Mouse (Mus musculus) lung, adult 18-20 months (tissue): ENCODE results near the gene March11.

Experiments used
- DNase-seq, 2 experiments: peaks; one replicate each; pipeline ENCODE4 v3.0.0; 2022; ENCODE audit warnings: mixed read lengths in 2 of 2

March11 gene

GRCm38 (mm10) chr15:26308629-26309230, at the start of gene March11:
TSS of gene March11 (plus strand) at chr15:26309048.
- no peak for DNase-seq

GRCm38 (mm10) chr15:26262336-26262735, 46.5 kb upstream of the March11 start:
- no peak for DNase-seq

DNA sequence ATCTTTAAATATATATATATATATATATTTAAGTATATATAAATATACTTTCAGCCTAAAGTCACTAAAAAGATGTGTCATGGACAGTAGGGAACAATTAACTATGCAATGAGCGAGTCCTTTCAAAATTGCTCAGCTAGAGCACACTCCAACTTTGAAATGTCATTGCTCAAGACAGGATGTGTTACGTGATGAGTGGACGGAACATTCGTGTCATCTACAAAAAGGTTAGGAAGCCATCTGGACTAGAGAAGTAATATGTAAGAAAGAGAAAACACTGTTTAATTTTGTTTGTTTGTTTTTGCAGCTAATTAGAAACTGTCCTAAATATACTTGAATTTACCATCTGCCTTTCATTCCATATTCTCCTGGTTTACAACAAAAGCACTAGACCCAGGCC, 39.3 kb upstream of the March11 start:
- no peak for DNase-seq

DNA sequence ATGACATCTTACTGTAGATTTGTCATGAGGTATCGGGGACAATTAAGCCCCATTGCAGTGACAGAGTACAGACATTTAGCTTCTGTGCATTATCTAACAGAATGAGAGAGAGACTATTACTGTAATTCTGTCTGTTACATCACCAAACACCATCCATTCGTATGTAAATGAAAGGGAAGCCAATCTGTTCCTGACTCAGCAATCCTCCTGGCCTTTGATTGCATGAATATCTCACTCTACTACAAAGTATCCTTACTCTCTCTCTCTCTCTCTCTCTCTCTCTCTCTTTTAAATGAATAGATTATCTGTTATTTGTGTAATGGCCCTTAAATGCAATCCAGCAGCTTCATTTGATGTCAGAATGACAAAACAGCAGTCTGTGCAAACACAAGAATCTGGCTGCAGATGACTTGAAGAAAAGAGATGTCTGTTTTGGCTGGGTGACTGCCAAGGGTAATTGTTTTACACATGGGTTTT, 32.8 kb upstream of the March11 start:
- no peak for DNase-seq

- no peak for DNase-seq
Measured at GRCm38 (mm10) chr15:26276608-26277007, 32.2 kb upstream of the March11 start.

- no peak for DNase-seq
Measured at GRCm38 (mm10) chr15:26291871-26292270, 17.0 kb upstream of the March11 start.

GRCm38 (mm10) chr15:26292811-26293210, 16.0 kb upstream of the March11 start:
- DNase-seq: no peak

DNA sequence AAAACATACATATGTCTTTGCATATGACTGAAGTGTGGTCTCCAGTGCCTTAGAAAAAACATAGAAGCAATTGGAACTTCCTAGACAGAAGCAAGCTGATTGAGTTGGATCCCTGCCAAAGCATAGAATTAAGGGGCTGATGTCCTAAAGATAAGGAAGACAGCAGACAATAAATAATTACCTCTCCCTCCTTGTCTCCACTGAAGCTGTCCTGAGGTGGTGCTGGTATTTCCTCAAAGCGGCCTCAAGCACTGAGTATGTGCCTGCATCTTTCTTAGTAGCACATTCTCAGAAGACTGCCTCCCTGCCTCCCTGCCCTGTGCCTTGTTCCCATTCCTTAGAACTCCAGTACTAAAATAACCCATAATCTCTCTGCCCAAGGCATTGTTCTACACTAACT, 15.6 kb upstream of the March11 start:
- no peak for DNase-seq

GRCm38 (mm10) chr15:26298668-26299067, 10.2 kb upstream of the March11 start:
- no peak for DNase-seq

GRCm38 (mm10) chr15:26309291-26309931, 563 bp downstream of the March11 start:
- DNase-seq: peak in 1 of 2 experiments; percentile 1

- no peak for DNase-seq
Measured at GRCm38 (mm10) chr15:26319866-26320265, 11.0 kb downstream of the March11 start.

DNA sequence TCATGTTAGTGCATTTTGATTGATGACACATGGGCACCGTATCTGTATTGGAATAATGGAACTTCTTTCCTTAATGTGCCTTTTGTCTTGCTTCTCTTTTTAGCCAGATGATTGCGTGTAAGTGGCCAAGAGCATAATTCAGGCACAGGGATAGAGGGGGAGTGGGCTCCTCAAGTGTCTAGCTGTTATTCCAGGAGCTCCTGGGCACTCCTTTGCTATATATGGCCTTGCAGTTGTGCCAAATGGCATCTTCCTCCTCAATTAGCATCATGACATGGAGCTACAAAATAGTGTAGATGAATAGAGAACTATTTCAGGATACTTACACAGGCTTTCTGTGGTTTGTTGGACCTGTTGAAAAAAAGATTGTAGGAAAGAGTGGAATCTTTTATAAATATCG, 11.6 kb downstream of the March11 start:
- no peak for DNase-seq

GRCm38 (mm10) chr15:26322804-26323203, 14.0 kb downstream of the March11 start:
- DNase-seq: no peak

DNA sequence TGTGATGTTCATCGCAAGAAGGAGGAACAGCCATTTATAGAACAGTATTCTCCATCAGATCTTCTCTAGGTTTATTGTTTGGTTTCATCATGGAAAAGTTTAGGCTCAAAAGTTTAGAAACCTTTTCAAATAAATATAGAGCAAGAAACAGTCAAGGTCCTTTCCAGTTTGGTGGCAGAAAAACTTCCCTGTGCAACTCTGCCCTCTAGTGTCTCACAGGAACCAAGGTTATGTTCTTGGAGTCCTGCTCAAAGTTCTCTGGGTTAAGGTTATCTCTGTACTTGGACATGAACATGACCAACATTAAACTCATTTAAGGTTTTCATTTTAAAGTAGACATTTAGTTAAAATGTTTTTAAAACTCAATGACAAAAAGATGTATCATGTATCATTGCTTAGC, 18.3 kb downstream of the March11 start:
- DNase-seq: no peak

DNA sequence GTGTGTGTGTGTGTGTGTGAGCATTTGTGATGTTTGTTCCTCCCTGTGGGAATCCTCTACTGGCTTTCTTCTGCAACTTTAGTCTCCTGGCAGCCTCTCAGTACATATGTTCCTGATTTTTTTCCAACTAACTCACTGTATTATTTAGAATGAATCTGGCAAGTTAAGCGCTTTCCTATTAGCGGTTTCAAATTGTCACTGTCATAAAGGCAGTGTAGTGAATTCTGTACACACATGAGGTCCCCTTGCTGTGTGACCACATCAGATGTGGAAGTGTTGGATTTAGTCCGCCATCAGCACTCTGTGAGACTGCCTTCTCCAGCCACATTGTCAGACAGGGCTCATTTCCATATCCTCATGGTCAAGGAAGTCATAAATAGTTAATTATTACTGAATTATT, 26.9 kb downstream of the March11 start:
- no peak for DNase-seq

DNA sequence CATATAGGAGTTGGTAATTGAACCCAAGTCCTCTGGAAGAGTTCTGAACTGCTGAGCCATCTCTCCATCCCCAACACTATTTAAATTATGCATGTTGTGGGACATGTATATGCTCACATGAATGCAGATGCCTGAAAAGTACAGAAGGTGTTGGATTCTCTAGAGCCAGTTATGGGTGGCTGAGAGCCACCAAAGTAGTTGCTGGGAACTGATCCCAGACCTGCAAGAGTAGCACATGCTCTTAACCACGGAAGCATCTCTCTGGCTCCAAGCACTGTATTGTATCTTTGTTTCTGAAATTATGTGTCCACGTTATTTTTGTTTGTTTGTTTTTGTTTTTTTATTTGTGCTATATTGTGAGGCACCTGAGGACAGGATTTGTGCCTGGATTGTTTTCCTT, 28.9 kb downstream of the March11 start:
- DNase-seq: no peak

GRCm38 (mm10) chr15:26338343-26338742, 29.5 kb downstream of the March11 start:
- DNase-seq: no peak

GRCm38 (mm10) chr15:26340490-26340889, 31.6 kb downstream of the March11 start:
- DNase-seq: no peak

GRCm38 (mm10) chr15:26340966-26341365, 32.1 kb downstream of the March11 start:
- DNase-seq: no peak

- no peak for DNase-seq
Measured at GRCm38 (mm10) chr15:26344329-26344728, 35.5 kb downstream of the March11 start.

GRCm38 (mm10) chr15:26353656-26354055, 44.8 kb downstream of the March11 start:
- no peak for DNase-seq

GRCm38 (mm10) chr15:26365344-26365743, 56.5 kb downstream of the March11 start:
- no peak for DNase-seq

GRCm38 (mm10) chr15:26366511-26366910, 57.7 kb downstream of the March11 start:
- no peak for DNase-seq

DNA sequence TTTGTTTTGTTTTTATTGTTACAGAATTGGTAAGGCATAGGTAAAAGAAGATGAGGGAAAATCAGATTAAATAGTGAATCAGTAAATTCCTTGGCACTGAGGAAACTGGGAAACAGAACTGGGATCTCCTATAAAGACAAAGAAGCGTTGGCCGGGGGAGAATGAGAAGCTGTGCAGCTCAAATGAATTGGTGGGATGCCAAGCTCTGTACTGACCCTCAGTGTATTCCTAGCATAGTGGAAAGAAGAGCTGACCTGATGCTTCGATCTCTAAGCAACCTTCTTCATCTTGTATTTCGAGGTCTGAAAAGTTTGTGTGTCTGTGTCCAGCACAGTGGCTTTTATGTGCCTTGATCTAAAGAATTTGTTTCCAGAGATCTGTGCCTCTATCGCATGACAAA, 64.9 kb downstream of the March11 start:
- no peak for DNase-seq

DNA sequence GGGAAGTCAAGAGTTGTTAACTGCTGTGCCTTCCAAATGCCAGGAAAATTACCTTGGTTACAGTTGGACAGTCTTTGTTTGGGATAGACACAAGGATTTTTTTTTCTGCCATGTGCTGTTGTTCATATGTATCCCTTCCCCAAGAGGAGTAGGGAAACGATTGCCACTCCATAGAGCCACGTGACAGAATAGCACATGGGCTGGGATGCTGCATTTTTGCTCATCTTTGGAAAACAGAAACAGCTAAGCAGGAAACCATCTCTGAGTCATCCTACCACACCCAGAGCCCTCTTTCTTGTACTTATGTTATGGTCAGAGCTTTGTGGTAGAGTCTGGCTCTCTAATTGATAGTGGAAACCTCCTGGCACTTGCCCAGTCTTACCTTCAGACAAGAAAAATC, 65.4 kb downstream of the March11 start:
- DNase-seq: no peak
